9 mouse cellular contexts compared by ENCODE assay signal in the genomic region with DNA sequence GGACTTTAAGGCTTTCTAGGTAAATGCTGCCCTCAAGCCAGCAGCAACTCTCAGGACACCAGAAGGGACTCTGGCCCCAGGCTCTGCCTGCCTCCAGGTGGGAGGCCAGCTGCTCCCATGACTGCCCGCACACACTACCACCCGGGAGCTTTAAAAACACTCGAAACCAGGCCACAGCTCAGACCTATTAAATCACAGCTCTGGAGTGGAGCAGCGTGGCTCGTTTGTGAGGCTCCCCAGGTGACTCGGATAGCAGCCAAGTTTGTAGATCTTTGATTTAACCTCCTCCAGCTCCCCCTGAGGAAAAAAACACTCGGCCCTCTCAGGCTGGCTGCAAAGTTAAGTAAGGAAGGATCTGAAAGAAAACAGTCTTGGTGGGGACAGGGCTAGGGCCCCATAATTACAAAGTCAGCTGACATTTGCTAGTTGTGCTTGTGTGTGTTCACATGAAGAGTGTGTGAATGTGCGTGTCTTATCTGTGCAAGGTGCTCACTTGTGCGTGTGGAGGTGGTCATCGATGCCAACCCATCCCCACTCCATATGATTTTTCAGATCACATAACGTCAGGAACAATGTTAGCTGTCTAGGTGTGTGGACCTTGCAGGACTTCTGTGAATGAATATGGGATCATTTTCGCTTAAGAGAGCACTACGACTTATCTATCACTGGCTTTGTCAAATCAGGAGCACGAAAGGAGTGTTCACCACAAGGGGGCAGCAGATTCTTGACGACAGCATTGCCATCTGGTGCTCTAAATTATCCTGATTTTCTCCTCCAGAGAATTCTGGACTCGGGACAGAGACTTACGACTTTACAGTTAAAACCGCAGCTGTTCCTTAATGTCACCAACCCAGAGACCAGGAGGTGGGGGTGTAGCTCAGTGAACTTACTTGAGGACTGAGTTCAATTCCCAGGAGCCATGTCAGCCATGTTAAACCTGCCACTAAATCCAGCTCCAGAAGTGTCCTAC. TPM values are rescaled to one million over a fixed set of nuclear protein-coding genes. Genes with fewer than 3 reads are reported as not detected.
DNase-seq lines count a peak whose midpoint lies in the region; ATAC-seq and TF ChIP-seq lines count a peak whose summit lies in the region.
"Had no signal": no experiment of that assay in that cellular context is flagged by ENCODE, and none has a peak within 500 bp of the region (broad histone marks: within the 10 kb centered on the region; RNA-seq: fewer than 3 reads in every experiment).

No protein-coding gene starts in this region.

- no peak overlapping the region for H3K4me3 ChIP-seq in cerebellum, adult 2 months (replicated peaks; ENCODE audit: insufficient read depth, low read depth, low read length)
- H3K4me3 ChIP-seq in limb, embryonic 10.5 days, result no peak overlapping the region
- no peak overlapping the region for H3K4me3 ChIP-seq in neural tube, embryonic 13.5 days
- H3K4me3 ChIP-seq: embryonic facial prominence, embryonic 13.5 days had no signal

- peaks cover 18% of the 10 kb centered on the region for H3K4me1 ChIP-seq in cerebellum, adult 2 months (ENCODE audit: control insufficient read depth, insufficient read depth, low read length)
- peaks cover 12% of the 10 kb centered on the region; the same call in 1 of the 2 replicates for H3K4me1 ChIP-seq in limb, embryonic 10.5 days
- peaks cover 17% of the 10 kb centered on the region for H3K4me1 ChIP-seq in neural tube, embryonic 13.5 days (replicated peaks)

- TF ChIP-seq POLR2A in cerebellum, adult 2 months (IDR thresholded peaks at IDR 0.05; ENCODE audit: borderline replicate concordance, insufficient read depth, low read length), result no peak

- no peak overlapping the region for H3K9ac ChIP-seq in neural tube, embryonic 13.5 days

- no peak overlapping the region for H3K4me2 ChIP-seq in neural tube, embryonic 13.5 days
- H3K4me2 ChIP-seq: embryonic facial prominence, embryonic 13.5 days had no signal

- peak; percentile 76; the same call in 1 of the 2 replicates for TF ChIP-seq CTCF in cerebellum, adult 2 months (IDR thresholded peaks at IDR 0.05; ENCODE audit: borderline replicate concordance, insufficient read depth, low read depth, low read length)

- H3K36me3 ChIP-seq in limb, embryonic 10.5 days, result peaks cover 26% of the 10 kb centered on the region
- peaks cover 61% of the 10 kb centered on the region for H3K36me3 ChIP-seq in neural tube, embryonic 13.5 days

- ATAC-seq in neural tube, embryonic 13.5 days (ENCODE audit: low read depth), result peak; percentile 60

- WGBS in cerebellum, adult 2 months, result 12% methylated on average over 18 of the region's 18 CpGs
- WGBS in limb, embryonic 10.5 days, result 61% methylated on average over 18 of the region's 18 CpGs
- 36% methylated on average over 18 of the region's 18 CpGs for WGBS in neural tube, embryonic 13.5 days

- no peaks in the 10 kb centered on the region for H3K9me3 ChIP-seq in limb, embryonic 10.5 days (replicated peaks)
- no peaks in the 10 kb centered on the region for H3K9me3 ChIP-seq in neural tube, embryonic 13.5 days
- H3K9me3 ChIP-seq: embryonic facial prominence, embryonic 13.5 days had no signal

- no peaks in the 10 kb centered on the region for H3K27me3 ChIP-seq in cerebellum, adult 2 months (ENCODE audit: control insufficient read depth, insufficient read depth, low read length)
- H3K27me3 ChIP-seq in limb, embryonic 10.5 days (ENCODE audit: low read depth, poor library complexity, severe bottlenecking), result no peaks in the 10 kb centered on the region
- H3K27me3 ChIP-seq in neural tube, embryonic 13.5 days, result no peaks in the 10 kb centered on the region
- H3K27me3 ChIP-seq: embryonic facial prominence, embryonic 13.5 days had no signal

- DNase-seq in ovary, postnatal 10 days (ENCODE audit: low spot score), result peak; percentile 48
- no peak for DNase-seq in ovary, adult 18-20 months (ENCODE audit: low spot score)
- DNase-seq in cerebellum, adult 2 months, result peak; percentile 85
- DNase-seq in frontal cortex, postnatal 14 days (ENCODE audit: low spot score in 2 of 2), result peak; percentile 51 to 85
- DNase-seq in kidney, adult 8-10 months, result peak; percentile 64 to 84
- peak; percentile 86 for DNase-seq in limb, embryonic 10.5 days (ENCODE audit: low spot score)
- DNase-seq in thymus, postnatal 4 days, result peak; percentile 79

- H3K27ac ChIP-seq in cerebellum, adult 2 months (ENCODE audit: insufficient read depth, low read length), result peak overlapping the region; percentile 25
- H3K27ac ChIP-seq in limb, embryonic 10.5 days, result peak overlapping the region; percentile 53; the same call in 1 of the 2 replicates
- peak overlapping the region; percentile 46; the same call in 1 of the 2 replicates for H3K27ac ChIP-seq in neural tube, embryonic 13.5 days (replicated peaks)
- H3K27ac ChIP-seq: embryonic facial prominence, embryonic 13.5 days had no signal

RNA-seq across cellular contexts. Expression of a gene that starts 20.8 kb away (rescaled TPM):
- polyA plus RNA-seq in cerebellum, adult 2 months (2012; rRNA removed), result 46.2 and 46.8 TPM in 2 replicates
- 10.6 and 12.6 TPM in 2 replicates for polyA plus RNA-seq in limb, embryonic 10.5 days (2016; fragmentation: Nextera tagmentation; extraction: Ambion mirVana)
- 28.5 and 30.7 TPM in 2 replicates for polyA plus RNA-seq in neural tube, embryonic 13.5 days (2015; fragmentation: Nextera tagmentation; extraction: Ambion mirVana)
